Mouse (Mus musculus) liver, adult 2 months (tissue): Measurements from ENCODE around the gene Mfsd12.

Experiments used
- CTCF ChIP-seq: fragments of 200-500 bp; IDR thresholded peaks from 2 replicates; pipeline ENCODE4 v1.5.1; 2011; ENCODE audit warnings: low read depth, low read length, control low read depth
- POLR2A ChIP-seq: fragments of 200-500 bp; IDR thresholded peaks from 2 replicates; pipeline ENCODE4 v1.6.1; 2011; ENCODE audit warnings: low read length, control low read depth; ENCODE audit not compliant: insufficient read depth; ENCODE audit errors: extremely low read depth

DNA sequence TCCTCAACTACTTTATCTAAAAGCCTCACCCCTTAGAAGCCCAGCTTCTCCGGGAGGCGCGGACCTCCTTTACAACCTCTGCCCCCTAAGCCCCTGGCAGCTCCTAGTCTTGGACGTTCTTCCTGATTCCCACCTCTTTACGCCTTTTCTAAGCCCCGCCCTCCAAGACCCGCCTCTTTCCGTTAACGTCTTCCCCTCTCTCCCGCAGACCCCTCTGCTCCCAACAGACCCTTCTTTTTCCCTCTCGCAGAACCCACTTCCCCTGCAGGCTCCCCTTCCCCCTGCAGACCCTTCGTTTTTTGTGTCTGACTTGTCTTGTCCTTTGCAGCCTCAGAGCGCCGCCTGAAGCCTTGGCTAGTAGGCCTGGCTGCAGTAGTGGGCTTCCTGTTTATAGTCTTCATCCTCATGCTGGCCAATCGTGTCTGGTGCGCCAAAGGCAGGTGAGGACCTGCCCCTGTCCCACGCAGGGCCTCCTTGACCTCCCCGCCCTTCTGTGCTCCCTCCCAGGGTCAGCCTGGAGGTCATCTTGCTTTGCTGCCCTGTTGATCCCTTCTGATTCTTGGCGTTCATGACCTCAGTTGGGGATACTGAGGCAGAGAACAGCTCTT is 36.3 kb downstream of the Mfsd12 start:
- TF ChIP-seq CTCF: no peak
- TF ChIP-seq POLR2A: no peak
